Mouse (Mus musculus): ENCODE measurements around the gene Bcl2l1.

The Bcl2l1 gene

DNA sequence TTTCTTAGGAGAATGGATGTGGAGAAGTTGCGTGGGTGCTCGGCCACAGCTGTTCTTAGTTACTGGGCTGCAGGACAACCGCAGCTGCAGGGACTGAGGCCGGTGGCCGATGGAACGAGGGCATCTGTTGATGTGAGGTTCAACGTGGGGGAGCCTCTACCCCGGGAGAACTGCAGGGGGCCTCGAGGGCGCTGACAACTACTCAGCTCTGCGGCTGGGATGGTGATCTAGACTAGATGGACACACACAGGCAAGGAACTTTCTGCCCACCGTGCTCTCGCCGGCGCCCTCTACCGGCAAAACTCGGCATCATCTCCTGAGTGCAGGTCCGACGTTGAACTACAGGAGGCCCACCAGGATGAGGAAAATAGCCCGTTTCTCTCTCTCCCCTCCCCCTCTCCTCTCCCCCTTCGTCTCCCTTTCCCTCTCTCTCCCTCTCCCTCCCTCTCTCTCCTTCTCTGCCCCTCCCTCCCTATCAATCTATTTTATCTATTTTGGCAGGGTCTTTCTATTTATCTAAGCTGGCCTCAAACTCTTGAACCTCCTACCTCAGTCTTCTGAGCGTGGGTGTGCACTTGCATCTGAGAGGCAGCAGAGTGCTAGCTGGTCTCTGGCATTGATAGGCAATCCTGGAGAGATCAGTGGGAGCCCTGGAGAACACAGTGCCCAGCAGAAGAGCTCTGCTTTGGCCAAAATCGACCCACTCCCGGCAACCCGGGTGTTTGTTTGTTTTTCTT lies 65.0 kb downstream of the Bcl2l1 start:
- peak; percentile 81 for DNase-seq

DNA sequence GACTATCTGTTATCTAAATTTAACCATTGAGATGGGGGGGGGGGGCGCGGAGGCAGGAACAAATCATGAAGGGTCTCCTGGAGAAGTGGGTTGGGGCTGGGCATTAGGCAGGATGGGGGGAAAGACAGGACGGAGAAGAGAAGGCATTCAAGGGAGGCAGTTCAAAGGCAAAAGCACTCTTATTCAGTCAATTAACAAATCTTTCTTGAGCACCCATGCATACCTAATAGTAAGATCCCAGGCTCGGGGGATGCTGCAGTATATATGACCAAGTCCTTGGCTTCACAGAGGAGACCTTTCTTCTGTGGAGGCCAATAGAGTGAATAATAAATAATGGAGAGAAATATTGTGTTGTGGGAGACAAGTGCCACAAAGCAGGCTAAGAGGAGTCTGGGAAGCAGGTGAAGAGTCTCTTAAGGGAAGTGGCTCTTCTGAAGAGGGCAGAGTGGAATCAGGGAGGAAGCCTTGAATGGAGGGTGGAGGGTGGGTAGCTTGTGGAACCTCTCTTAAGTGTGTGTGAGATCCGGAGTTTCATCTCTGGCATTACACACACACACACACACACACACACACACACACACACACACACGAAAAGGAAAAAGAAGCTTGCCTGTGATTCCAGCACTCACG lies 66.4 kb downstream of the Bcl2l1 start:
- DNase-seq: no peak

DNA sequence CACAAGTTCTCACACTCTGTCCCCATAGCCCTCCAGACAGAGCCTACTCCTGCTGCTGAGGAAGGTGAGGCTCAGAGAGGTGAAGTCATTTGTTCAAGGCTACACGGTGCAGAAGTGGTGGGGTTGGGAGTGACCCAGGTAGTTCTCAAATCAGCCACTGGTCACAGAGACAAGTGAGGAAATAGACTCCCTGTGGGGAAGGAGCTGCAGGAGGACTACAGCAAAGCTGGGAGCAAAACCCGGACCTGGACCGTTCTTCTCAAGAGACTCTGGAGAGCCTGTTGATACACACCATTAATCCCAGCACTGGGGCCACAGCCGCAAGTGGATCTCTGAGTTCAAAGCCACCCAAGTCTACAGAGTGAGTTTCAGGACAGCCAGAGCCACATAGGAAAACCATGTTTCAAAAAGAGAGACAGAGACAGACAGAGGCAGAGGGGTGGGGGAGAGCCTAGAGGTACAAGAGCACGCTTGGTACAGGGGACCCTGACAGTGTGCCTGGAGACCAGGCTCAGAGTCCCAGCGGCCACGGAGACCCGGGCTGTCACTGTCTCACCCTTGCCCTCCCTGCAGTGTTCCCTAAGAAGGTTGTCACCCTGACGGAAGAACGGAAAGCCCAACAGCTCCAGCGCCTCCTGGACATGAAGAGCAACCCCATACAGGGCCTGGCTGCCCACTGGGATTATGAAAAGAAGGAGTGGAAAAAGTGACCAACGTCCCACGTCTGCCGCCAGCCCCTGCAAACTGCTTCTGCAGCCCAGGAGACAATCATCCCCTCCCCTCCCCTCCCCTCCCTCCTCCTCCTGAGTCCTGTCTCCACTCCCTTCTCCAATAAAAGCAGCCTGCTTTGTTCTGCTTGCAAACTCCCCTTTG lies 67.1 kb downstream of the Bcl2l1 start:
- DNase-seq: no peak

DNA sequence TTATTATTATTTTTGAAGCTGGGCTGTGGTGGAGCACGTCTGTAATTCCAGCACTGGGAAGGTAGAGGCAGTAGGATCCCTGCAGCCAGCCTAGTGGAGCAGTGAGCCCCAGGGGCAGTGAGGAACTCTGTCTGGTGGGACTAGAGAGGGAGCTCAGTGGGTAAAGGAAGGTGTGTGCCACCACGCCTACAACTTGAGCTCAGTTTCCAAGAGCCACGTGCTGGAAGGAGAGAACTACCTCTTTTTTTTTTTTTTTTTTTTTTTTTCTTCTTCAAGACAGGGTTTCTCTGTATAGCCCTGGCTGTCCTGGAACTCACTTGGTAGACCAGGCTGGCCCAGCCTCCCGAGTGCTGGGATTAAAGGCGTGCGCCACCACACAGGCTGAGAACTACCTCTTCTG lies 68.2 kb downstream of the Bcl2l1 start:
- DNase-seq: no peak

DNA sequence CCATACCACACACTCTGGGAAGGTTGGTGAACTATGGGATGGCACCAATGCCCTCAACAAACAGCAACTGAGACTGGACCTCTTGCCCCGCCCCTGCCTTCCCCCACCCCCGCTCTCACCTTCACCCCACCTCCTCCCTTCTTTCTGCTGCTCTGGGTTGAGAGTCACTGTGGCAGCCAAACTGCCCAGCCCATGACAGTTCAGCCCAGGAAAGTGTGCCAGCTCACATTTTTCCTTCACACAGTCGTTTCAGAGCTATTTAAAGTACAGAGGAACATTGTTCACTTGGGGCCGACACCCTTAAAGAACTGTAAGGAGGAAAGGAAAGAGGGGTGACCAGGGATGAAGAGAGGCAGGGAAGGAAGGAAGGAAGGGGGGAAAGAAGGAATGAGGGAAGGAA lies 73.2 kb downstream of the Bcl2l1 start:
- DNase-seq: no peak

DNA sequence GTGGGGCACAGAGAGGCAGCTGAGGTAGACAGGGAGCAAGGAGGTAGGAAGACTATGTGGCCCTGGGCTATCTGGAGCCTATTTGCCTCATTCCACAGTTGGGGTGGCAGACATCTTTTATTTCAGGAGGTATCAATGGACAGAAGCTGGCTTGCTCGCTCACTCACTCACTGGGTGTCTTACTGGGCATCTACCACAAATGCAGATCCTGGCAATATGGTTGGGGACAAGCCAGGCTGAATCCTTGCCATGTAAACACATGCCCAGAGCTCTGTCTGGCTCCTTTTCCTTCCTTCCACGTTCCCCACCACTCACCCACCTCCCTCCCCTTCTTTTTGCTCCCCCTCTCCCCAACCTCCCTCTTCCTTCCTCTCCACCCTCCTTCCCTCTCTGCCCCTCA lies 74.0 kb downstream of the Bcl2l1 start:
- DNase-seq: peak; percentile 55

DNA sequence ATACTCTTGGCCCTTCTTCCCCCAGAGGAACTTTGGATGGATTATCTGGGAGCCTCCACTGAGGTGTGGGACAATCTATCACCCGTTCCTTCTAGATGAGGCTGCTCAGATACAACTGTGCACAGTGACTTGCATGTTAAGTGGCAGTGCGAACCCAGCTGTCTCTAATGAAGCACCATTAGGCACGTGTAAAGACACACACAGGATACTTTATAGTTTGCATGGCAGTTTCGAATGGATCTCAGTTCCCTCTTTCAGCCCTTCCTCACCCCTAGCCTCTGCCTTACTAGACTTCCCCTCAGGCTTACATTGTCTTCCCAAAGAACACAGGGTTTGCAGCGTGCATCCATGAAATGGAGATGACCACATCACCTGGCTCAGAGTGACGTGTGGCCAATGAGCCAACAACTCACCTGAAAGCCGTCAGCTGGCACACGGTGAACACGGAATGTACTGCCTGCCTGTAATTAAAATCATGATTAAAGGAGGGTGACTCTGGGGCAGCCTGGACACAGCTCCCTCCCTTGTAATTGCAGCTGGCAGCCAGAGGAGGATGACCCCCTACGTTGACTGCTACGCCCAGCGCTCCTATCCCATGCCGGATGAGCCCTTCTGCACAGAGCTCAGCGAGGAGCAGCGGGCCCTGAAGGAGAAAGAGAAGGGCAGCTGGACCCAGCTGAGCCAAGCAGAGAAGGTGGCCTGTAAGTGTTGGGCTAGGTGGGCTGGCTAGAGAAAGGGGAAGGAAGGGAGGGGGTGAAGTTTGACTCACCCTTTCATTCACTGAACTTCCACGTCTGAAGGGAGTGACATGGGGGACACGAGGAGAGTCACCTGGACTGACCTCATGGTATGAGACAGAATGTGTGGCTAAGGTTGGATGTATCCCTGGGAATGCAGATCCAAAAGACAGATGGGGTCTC lies 74.8 kb downstream of the Bcl2l1 start:
- no peak for DNase-seq

DNA sequence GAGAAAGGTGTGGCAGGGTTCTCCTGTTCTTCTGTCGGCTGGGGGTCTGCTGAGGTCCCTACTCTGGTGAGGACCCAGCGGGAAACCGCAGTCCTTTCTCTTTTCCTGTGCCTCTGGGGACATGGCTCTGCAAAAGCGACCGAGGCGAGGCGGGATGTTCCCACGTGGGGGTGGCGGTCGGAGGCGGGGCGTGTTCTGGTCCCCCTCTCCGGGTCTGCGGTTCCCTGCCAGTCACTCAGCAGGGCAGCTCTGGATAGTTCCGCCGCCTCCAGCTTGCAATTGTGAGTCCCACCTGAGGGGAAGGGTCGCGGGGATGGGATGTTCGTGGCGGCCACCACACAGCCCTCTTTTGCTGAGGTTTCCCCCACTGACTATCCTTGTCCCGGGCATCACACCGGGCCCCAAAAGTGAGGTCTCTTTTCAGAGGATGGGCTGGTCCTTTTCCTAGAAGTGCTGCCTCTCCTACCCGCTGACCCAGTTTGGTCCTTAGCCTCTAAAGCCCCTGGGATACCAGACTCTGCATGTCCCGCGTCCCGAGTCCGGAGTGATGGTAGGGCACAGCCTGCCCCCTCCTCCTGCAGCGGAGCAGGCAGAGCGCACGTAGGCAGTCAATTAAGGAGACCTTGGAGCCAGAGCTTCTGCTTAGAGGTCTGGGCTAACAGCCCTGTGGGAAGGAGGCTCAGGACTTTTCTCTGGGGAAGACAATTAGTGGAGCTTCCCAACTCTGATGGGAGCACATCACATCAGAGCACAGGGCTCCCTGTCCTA lies 77.4 kb downstream of the Bcl2l1 start, which contains the start of gene Cox4i2:
Gene Cox4i2 (plus strand): TSS at position 230 of the 768 bp plus-strand sequence.
- DNase-seq: no peak

DNA sequence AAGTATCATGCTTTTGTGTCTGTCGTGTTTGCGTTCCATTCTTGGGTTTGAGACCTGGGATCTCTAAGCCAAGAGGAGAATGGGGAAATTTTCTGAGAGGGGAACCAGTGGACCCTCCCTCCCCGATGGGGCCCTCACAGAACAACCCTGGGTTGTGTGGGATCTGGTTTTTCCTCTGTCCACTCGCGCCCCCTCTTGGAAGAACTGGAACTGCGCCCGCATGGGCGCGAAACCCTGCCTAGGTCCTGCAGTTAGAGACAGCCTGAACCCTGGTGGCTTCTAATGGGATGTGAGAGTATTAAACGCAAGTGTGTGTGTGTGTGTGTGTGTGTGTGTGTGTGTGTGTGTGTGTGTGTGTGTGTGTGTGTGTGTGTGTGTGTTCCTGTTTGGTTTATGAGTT lies 89.1 kb downstream of the Bcl2l1 start:
- DNase-seq: no peak

DNA sequence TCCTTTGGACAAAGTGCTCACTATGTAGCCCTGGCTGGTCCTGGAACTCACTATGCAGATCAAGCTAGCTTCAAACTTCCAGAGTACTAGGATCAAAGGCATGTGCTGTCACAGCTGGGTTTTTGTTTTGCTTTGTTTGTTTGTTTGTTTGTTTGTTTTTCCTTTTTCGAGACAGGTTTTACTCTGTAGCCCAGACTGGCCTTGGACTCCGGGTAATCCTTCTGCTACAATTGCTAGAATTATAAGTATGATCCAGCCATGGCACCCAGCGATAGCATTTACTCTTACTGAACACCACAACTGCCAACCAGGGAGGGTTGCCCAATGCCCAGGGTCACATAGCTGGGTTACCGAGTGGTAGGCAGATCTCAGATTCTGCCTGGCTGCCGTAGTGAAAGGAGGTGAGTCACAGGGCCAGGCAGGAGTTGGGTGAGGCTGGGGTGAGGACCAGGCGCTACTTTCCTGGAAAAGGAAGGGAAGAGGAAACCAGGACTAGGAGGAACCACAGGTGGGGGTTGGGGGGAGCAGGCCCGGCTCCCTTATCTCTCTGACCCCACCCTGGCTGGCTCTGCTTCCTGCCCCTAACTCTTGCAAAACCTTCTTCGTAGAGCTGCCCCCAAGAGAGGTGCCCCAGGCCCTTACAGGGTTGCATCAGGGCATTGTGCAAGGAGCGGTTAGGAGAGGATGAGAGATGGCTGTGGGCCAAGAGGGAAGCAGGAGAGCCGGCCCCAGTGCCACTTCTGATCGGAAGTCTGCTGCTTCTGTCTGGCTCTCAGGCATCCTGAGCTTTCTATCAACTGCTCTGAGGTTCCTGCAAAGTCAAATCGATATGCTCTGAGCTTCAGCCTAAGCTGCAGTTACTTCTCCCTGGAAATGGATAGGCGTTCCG lies 90.1 kb downstream of the Bcl2l1 start:
- no peak for DNase-seq

DNA sequence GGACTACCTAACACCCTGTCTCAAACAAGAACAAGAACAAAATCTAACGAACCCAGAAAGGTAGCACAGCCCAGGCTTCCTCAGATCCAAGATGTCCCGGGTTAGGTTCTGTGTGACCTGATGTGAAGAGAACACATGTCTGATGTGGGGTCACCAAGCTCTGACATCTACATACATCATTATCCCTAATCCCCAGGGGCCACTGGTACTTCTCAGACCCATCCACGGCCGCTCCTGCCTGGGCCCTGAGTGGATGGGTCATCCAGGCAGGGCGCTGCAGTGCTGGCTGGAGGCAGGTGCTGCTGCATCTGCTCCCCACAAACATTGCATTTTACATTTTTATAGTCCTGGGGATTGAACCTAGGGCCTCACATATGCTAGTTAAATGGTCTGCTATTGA lies 91.0 kb downstream of the Bcl2l1 start:
- DNase-seq: no peak

DNA sequence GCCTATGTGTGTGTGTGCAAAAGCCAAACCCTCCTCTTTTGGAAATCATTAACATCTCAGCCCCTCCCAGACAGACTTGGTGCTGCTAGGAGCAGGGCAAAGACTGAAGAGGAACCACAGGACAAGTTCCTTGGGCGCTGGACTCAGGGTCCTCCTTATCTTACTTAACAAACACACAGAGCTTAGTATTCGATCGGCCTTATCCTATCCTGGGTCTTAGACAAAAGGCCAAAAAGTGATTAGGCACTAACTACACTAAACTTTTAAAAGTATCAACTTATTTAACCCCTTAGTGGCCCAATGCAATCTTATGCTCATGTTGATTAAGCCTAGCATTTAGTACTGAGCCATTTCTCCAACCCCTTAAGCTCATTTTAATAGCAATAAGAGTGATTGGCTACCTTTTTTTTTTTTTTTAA lies 91.7 kb downstream of the Bcl2l1 start:
- no peak for DNase-seq

DNA sequence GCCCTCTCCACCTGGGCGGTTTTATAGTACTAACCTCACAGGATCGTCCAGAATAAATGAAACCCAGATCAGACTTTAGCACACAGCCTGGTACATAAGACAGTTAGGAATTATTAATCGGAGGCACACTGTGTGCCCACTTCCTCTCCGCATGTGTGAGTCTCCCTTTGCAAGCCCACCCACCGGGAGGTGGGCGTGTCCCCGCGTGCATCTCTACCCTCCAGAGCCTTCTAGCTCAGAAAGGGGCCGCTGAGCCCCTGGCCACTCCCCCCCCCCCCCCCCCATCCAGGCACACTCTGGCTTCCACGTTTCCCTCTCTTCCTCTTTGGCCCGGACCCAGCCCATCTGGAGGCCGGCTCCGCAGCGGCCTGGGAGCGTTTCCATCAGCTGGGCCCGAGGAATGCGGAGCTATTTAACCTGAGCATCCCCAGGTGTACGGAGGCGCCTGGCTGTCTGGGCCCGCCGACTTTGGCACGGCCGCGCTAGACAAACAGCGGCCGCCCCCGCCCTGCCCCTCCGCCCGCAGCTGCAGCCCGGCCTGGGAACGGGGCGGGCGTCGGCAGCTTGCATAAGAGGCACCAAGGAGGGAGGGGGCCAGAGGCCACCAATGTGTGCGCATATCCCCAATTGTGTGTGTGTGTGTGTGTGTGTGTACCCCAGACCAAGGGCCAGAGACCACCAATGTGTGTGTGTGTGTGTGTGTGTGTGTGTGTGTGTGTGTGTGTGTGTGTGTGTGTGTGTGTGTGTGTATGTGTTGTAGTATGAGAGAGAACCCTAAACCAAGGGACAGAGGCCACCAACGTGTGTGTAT lies 92.3 kb downstream of the Bcl2l1 start:
- DNase-seq: no peak

DNA sequence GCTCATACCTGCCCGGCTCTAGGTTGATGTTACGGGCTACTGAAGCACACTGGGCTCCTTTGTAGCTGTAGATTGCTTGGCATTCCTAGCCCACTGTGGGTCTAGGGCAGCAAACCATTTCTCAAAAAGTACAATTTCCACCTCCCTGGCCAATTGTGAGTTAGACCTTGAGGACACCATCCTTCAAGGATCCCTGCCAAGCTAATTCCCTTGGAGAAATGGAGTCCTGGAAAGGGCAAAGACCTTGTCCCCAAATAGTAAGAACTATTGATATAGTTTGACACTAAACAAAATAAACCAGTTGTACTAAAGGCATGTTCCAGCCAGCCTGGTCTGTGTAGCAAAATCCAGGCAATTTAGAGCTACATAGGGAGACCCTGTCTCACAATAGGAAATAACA lies 93.2 kb downstream of the Bcl2l1 start:
- no peak for DNase-seq

DNA sequence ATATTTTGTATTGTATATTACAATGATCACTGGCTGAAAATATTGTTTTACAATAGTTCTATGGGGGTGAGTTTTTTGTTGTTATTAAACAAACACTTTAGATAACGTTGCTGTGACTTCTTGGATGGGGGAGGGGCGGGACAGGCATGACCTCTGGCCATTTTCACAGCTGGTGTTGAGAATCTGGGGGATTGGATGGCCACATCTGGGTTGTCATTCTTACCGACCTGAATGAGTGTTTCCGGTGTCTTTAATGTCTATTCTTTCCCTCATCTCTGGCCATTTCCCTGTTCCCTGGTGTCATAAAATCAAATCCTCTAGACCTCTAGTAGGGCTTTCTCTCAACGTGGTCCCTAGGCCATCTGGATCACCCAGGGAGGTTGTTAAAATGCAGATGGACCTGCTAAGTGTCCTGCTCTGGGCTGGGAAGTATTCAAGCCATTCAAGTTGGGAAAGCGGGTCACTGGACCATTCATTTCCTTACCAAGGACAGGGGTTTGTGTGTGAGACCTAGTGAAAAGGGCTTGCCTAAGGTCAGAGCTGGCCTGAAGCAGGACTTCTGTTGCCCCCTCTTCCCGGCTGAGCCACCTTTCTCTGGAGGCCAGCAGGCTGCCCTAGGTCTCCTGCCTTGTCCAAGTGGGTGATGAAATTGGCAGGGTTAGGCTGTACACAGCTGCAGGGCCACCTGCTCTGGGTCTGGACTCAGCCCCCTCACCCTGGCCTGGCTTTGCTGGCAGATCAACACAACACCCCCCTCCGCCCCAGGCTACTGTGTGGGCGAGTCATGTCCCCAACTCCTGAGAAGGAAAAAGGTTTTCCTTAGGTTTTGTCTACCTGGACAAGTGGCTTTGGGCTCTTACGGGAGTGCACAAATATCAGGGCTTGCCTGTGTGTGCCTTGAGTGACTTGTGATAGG lies 94.0 kb downstream of the Bcl2l1 start:
- no peak for DNase-seq

DNA sequence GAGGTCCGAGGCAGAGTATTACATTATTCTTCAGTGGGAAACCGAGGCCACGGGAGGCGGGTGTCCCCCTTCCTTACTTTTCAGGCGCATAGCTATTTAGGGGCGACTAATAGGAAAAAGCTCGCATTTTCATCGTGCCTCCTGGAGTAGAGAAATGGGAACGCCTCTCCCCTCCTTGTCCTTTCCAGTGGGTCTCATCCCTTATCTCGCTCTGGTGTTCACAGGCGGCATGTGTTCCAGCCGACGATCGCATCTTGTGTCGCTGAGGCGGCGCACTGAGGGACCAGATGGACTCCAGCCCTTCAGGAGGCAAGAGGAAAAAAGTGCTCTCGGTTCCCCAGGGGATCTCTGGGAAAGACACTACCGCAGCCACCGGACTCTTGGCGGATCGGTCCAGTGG lies 94.8 kb downstream of the Bcl2l1 start:
- DNase-seq: no peak

DNA sequence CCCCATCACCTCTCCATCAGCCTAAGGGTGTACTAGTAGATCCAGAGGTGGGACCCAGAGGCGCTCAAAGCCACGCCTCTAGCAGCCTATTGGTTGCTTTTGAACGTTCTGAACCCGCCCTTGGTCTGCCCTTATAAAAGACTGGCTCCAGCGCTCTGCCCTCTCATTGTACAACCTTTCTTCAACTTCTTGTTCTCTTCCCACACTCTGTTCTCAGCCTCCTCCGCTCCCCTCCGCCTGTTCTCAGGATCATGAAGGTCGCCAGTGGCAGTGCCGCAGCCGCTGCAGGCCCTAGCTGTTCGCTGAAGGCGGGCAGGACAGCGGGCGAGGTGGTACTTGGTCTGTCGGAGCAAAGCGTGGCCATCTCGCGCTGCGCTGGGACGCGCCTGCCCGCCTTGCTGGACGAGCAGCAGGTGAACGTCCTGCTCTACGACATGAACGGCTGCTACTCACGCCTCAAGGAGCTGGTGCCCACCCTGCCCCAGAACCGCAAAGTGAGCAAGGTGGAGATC lies 95.4 kb downstream of the Bcl2l1 start, which contains the start of gene Id1:
Gene Id1 (plus strand): TSS at position 162 of the 512 bp plus-strand sequence.
- no peak for DNase-seq

DNA sequence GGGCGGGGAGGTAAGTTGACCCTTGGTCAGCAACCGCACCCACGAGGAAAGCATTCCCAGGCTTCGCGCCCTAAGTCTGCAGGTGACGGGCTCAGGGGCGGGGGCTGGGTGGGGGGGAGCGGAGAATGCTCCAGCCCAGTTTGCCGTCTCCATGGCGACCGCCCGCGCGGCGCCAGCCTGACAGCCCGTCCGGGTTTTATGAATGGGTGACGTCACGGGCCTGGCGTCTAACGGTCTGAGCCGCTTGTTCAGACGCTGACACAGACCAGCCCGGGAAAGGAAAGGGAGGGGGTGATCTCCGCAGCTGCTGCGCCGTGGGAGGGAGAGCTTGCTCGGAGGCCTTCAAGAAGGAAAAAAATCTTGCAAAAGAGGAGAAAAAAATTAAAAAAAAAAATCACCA lies 96.5 kb downstream of the Bcl2l1 start:
- DNase-seq: peak; percentile 73
